Mouse (Mus musculus) cerebellum, adult 2 months (tissue): Measurements from ENCODE around the gene Cxcl3.

Experiments
- CTCF ChIP-seq: fragments of 200-500 bp; IDR thresholded peaks from 2 replicates; pipeline ENCODE4 v1.5.1; 2011; ENCODE audit warnings: low read depth, mild to moderate bottlenecking, control low read depth, low read length, moderate library complexity, borderline replicate concordance; ENCODE audit not compliant: insufficient read depth
- POLR2A ChIP-seq: fragments of 200-500 bp; IDR thresholded peaks from 2 replicates; pipeline ENCODE4 v1.6.1; 2011; ENCODE audit warnings: low read length, control low read depth, borderline replicate concordance; ENCODE audit not compliant: insufficient read depth

- TF ChIP-seq CTCF (no peak), POLR2A (no peak)
These were observed 27.8 kb upstream of the Cxcl3 start for GRCm38 (mm10) chr5:90758020-90758605.
